Mouse (Mus musculus) CH12.LX (cell line): ENCODE data around the gene Mcts1. TPM values are rescaled to one million over a fixed set of nuclear protein-coding genes. Genes with fewer than 3 reads are reported as not detected.

Experiments used
- DNase-seq: peaks from one replicate; pipeline ENCODE4 v3.0.0-alpha.2; 2013; ENCODE audit errors: extremely low read depth
- H3K27ac ChIP-seq: 2 replicates; pipeline ENCODE4 v1.5.1; 2012; ENCODE audit warnings: low read depth, mild to moderate bottlenecking, control low read depth, moderate library complexity; ENCODE audit not compliant: insufficient read depth
- H3K27me3 ChIP-seq: replicated peaks from 2 replicates; pipeline ENCODE3; 2012; ENCODE audit warnings: inconsistent platforms
- H3K36me3 ChIP-seq, 2 experiments: replicated peaks in 1 of 2; 2 replicates each; pipeline versions ENCODE3 to v1.6.1; 2012; ENCODE audit warnings: inconsistent platforms in 1 of 2, low read length in 1 of 2, mild to moderate bottlenecking in 1 of 2, mixed read lengths in 1 of 2, moderate library complexity in 1 of 2; ENCODE audit not compliant: control insufficient read depth in 1 of 2, insufficient read depth in 1 of 2
- H3K4me1 ChIP-seq, 2 experiments: 2 replicates each; pipeline ENCODE4 v1.6.1; 2012; ENCODE audit warnings: inconsistent platforms in 1 of 2, moderate library complexity in 1 of 2; ENCODE audit not compliant: insufficient read depth in 2 of 2, control insufficient read depth in 1 of 2
- H3K4me2 ChIP-seq: 2 replicates; pipeline ENCODE4 v1.6.1; 2012; ENCODE audit warnings: low read depth, mild to moderate bottlenecking, control low read depth; ENCODE audit not compliant: poor library complexity, insufficient read depth, severe bottlenecking
- H3K4me3 ChIP-seq, 3 experiments: fragments of 150-350 bp in 1 of 3; sonication (generic) in 1 of 3; replicated peaks in 1 of 3; 2 replicates each; pipeline versions ENCODE3 to v1.5.1; 2011 to 2012; ENCODE audit warnings: low read depth in 2 of 3, low read length in 2 of 3, mild to moderate bottlenecking in 2 of 3, moderate library complexity in 2 of 3, control low read depth in 1 of 3, improper control_type of control experiment in 1 of 3, inconsistent platforms in 1 of 3, mixed read lengths in 1 of 3; ENCODE audit not compliant: poor library complexity in 1 of 3
- H3K79me2 ChIP-seq: replicated peaks from 2 replicates; pipeline ENCODE4 v1.6.1; 2012; ENCODE audit warnings: mild to moderate bottlenecking, moderate library complexity; ENCODE audit not compliant: control insufficient read depth, poor library complexity, insufficient read depth, severe bottlenecking; ENCODE audit errors: extremely low read depth
- H3K9ac ChIP-seq: 2 replicates; pipeline ENCODE4 v1.6.1; 2012; ENCODE audit warnings: low read depth, mild to moderate bottlenecking, control low read depth, moderate library complexity; ENCODE audit not compliant: insufficient read depth
- H3K9me3 ChIP-seq: replicated peaks from 2 replicates; pipeline ENCODE3; 2012; ENCODE audit warnings: low read length, inconsistent platforms, mixed read lengths
- CHD2 ChIP-seq: IDR thresholded peaks from 2 replicates; pipeline ENCODE4 v1.6.1; 2011; ENCODE audit warnings: low read length, improper control_type of control experiment
- EP300 ChIP-seq: IDR thresholded peaks from 2 replicates; pipeline ENCODE4 v1.6.1; 2011; ENCODE audit warnings: low read length, improper control_type of control experiment
- JUND ChIP-seq: conservative IDR thresholded peaks from 2 replicates; pipeline ENCODE4 v1.6.1; 2011; ENCODE audit warnings: low read depth, low read length, improper control_type of control experiment
- KAT2A ChIP-seq: IDR thresholded peaks from 2 replicates; pipeline ENCODE4 v1.6.1; 2012; ENCODE audit warnings: low read length, improper control_type of control experiment, inconsistent platforms; ENCODE audit not compliant: insufficient replicate concordance
- MAX ChIP-seq: IDR thresholded peaks from 2 replicates; pipeline ENCODE4 v1.6.1; 2011; ENCODE audit warnings: low read length, improper control_type of control experiment
- MAZ ChIP-seq: IDR thresholded peaks from 2 replicates; pipeline ENCODE4 v1.6.1; 2012; ENCODE audit warnings: low read depth, mild to moderate bottlenecking, inconsistent platforms, low read length, improper control_type of control experiment, moderate library complexity
- NELFE ChIP-seq: IDR thresholded peaks from 2 replicates; pipeline ENCODE4 v1.6.1; 2011; ENCODE audit warnings: low read depth, low read length, improper control_type of control experiment
- TBP ChIP-seq: conservative IDR thresholded peaks from 2 replicates; pipeline ENCODE4 v1.6.1; 2011; ENCODE audit warnings: low read depth, low read length, improper control_type of control experiment
- ZKSCAN1 ChIP-seq: IDR thresholded peaks from 2 replicates; pipeline ENCODE4 v1.6.1; 2012; ENCODE audit warnings: low read depth, inconsistent platforms, low read length, improper control_type of control experiment, borderline replicate concordance
- dilution Hi-C: fragments of 300-500 bp; cut with MboI; formaldehyde crosslinking; loops from 2 replicates; pipeline ENCODE4 v1.14.3; 2020; ENCODE audit warnings: low sequenced_read_pairs; ENCODE audit not compliant: extremely low pct_unique_long_range_greater_than_20kb, extremely low pct_ligation_motif_present
- in situ Hi-C: fragments of 300-500 bp; cut with MboI; formaldehyde crosslinking; loops from 3 replicates; pipeline ENCODE4 v1.14.3; 2019; ENCODE audit warnings: low sequenced_read_pairs, low pct_ligation_motif_present, low pct_unique_long_range_greater_than_20kb, mixed read lengths
- polyA plus RNA-seq: library from polyadenylated mRNA; unstranded; fragments of >175 nt; gene quantifications from 2 replicates; pipeline ENCODE4 v1.2.1, GENCODE M21; 2012; ENCODE audit warnings: low read depth; ENCODE audit not compliant: insufficient read length
- total RNA-seq, 2 experiments: library from RNA; depleted of rRNA; stranded (reverse); fragments of 300-350 nt in 1 of 2; fragments of >200 nt in 1 of 2; gene quantifications; 2 replicates each; pipeline ENCODE4 v1.2.3; 2012 to 2014

The Mcts1 gene
- total and polyA plus RNA-seq, 3 experiments = 48.5 to 183 (median 62.2) TPM

- Histone ChIP-seq H3K4me2 (no peak overlapping the region), H3K79me2 (no peaks in the 10 kb centered on the region), H3K27me3 (no peaks in the 10 kb centered on the region), H3K4me1 (no peaks in the 10 kb centered on the region), H3K27ac (no peak overlapping the region), H3K9ac (no peak overlapping the region), H3K9me3 (no peaks in the 10 kb centered on the region), H3K4me3 (no peak overlapping the region), H3K36me3 (no peaks in the 10 kb centered on the region)
- dilution Hi-C loops (no loop called here), in situ Hi-C loops (no loop called here)
- no peak for DNase-seq
- TF ChIP-seq MAZ (no peak), JUND (no peak), CHD2 (no peak), EP300 (no peak), TBP (no peak), MAX (no peak), NELFE (no peak), ZKSCAN1 (no peak), KAT2A (no peak)
Observed at GRCm38 (mm10) chrX:38656206-38656883, 56.0 kb downstream of the Mcts1 start.

Other genes with a start within 250 kb of the Mcts1 start
- gene Lamp2, start 144.1 kb upstream of the Mcts1 start, total RNA-seq (2012; rRNA removed) = 32.1 and 35.3 TPM in 2 replicates
- gene Lamp2, start 144.1 kb upstream of the Mcts1 start, total RNA-seq (2014; rRNA removed) = 66.2 and 72.9 TPM in 2 replicates
- 65.5 and 79.9 TPM in 2 replicates for gene Lamp2, start 144.1 kb upstream of the Mcts1 start, polyA plus RNA-seq
- 17.6 and 23.0 TPM in 2 replicates for gene Cul4b, start 24.4 kb upstream of the Mcts1 start, total RNA-seq (2012; rRNA removed)
- gene Cul4b, start 24.4 kb upstream of the Mcts1 start, total RNA-seq (2014; rRNA removed) = 34.7 and 41.1 TPM in 2 replicates
- 31.7 and 37.6 TPM in 2 replicates for gene Cul4b, start 24.4 kb upstream of the Mcts1 start, polyA plus RNA-seq
- gene C1galt1c1, start 34.5 kb downstream of the Mcts1 start, total RNA-seq (2012; rRNA removed) = 12.0 and 15.7 TPM in 2 replicates
- 34.7 and 37.6 TPM in 2 replicates for gene C1galt1c1, start 34.5 kb downstream of the Mcts1 start, total RNA-seq (2014; rRNA removed)
- 10.8 and 12.6 TPM in 2 replicates for gene C1galt1c1, start 34.5 kb downstream of the Mcts1 start, polyA plus RNA-seq
- gene 6030498E09Rik, start 172.1 kb downstream of the Mcts1 start, total RNA-seq (2012; rRNA removed) = not detected in 2 replicates
- gene 6030498E09Rik, start 172.1 kb downstream of the Mcts1 start, total RNA-seq (2014; rRNA removed) = not detected in 2 replicates
- gene 6030498E09Rik, start 172.1 kb downstream of the Mcts1 start, polyA plus RNA-seq = not detected in 2 replicates